Mouse (Mus musculus) heart, postnatal 0 days (tissue): ENCODE measurements around the gene Cabp4. TPM values are rescaled to one million over a fixed set of nuclear protein-coding genes. Genes with fewer than 3 reads are reported as not detected.

Experiments
- ATAC-seq: fragments of 200-750 bp; cut with Nextera tagmentation; 2 replicates; pipeline ENCODE4 v1.8.0; 2017; ENCODE audit warnings: low read depth, moderate number of reproducible peaks, moderate library complexity; ENCODE audit not compliant: insufficient read depth
- DNase-seq: peaks from one replicate; pipeline ENCODE4 v3.0.0-alpha.2; 2016; ENCODE audit warnings: low spot score
- H3K27ac ChIP-seq: fragments of 300-500 bp; sonication (generic); 2 replicates; pipeline ENCODE4 v1.5.1; 2014; ENCODE audit warnings: low read depth, mild to moderate bottlenecking
- H3K27me3 ChIP-seq: fragments of 300-500 bp; sonication (generic); 2 replicates; pipeline ENCODE4 v1.6.1; 2014; ENCODE audit warnings: low read length, mixed read lengths; ENCODE audit not compliant: control insufficient read depth, insufficient read depth
- H3K36me3 ChIP-seq: fragments of 300-500 bp; sonication (generic); replicated peaks from 2 replicates; pipeline ENCODE4 v1.6.1; 2014; ENCODE audit warnings: low read length, mixed read lengths; ENCODE audit not compliant: control insufficient read depth, insufficient read depth
- H3K4me1 ChIP-seq: fragments of 300-500 bp; sonication (generic); 2 replicates; pipeline ENCODE4 v1.6.1; 2014; ENCODE audit warnings: antibody characterized with exemption; ENCODE audit not compliant: control insufficient read depth, insufficient read depth
- H3K4me2 ChIP-seq: fragments of 300-500 bp; sonication (generic); 2 replicates; pipeline ENCODE4 v1.6.1; 2014; ENCODE audit warnings: low read depth, mild to moderate bottlenecking, low read length, moderate library complexity
- H3K4me3 ChIP-seq: fragments of 300-500 bp; sonication (generic); 2 replicates; pipeline ENCODE4 v1.5.1; 2014; ENCODE audit warnings: low read depth, low read length
- H3K9ac ChIP-seq: fragments of 300-500 bp; sonication (generic); replicated peaks from 2 replicates; pipeline ENCODE4 v1.6.1; 2014; ENCODE audit warnings: low read depth, low read length, mixed read lengths
- H3K9me3 ChIP-seq: fragments of 300-500 bp; sonication (generic); replicated peaks from 2 replicates; pipeline ENCODE4 v1.6.1; 2016; ENCODE audit warnings: low read length; ENCODE audit not compliant: control insufficient read depth
- CTCF ChIP-seq: IDR thresholded peaks from 2 replicates; pipeline ENCODE4 v1.5.1; 2016; ENCODE audit warnings: antibody characterized with exemption, control low read depth, low read depth
- EP300 ChIP-seq: IDR thresholded peaks from 2 replicates; pipeline ENCODE4 v1.6.1; 2016; ENCODE audit warnings: antibody characterized with exemption, low read depth
- WGBS: fragments of 180-500 bp; shearing (Covaris S2); extraction: QIAGEN DNeasy Blood & Tissue Kit; methylation state at CpG from one replicate; pipeline ENCODE4 v1.1.7; 2014; 5-methylcytosine and 5-hydroxymethylcytosine counted together
- polyA plus RNA-seq: library from polyadenylated mRNA; unstranded; fragments of >200 nt; fragmentation: Nextera tagmentation; extraction: Ambion mirVana; gene quantifications from 2 replicates; pipeline ENCODE4 v1.2.1, GENCODE M21; 2015
- total RNA-seq: library from RNA; depleted of rRNA; stranded (reverse); fragments of >200 nt; gene quantifications from 2 replicates; pipeline ENCODE4 v1.2.3, GENCODE M21; 2014; ENCODE audit warnings: low replicate concordance

Cabp4 gene
- total and polyA plus RNA-seq, 2 experiments from 2014 or later: 0.11 TPM; not detected in 1

DNA sequence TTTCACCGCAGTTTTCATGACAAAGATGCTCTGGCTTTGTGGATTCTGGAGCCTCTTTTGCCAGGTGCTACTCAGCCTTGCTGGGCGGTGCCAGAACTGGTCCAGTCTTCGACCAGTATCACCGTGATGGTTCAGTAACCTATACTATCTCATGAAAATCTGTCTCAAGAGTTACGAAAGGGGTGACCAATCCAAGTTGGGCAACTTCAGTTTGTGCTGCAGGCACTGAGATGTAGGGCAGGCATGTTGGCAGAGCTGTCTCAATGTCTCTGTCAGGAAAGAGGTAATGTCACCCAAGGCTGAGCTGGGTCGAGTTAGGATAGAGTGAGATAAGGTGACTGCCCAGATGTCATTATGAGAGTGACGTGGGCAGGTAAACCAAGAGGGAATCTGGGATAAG lies 36.6 kb upstream of the Cabp4 start:
- no peak overlapping the region for H3K9ac ChIP-seq
- H3K27me3 ChIP-seq: no peaks in the 10 kb centered on the region
- 75% methylated on average over 7 of the region's 7 CpGs for WGBS
- no peak overlapping the region for H3K4me3 ChIP-seq
- no peak overlapping the region for H3K4me2 ChIP-seq
- TF ChIP-seq EP300 (no peak), CTCF (no peak)
- no peaks in the 10 kb centered on the region for H3K9me3 ChIP-seq
- H3K36me3 ChIP-seq: no peaks in the 10 kb centered on the region
- H3K27ac ChIP-seq: no peak overlapping the region
- ATAC-seq (no peak), DNase-seq (no peak)
- peaks cover 16% of the 10 kb centered on the region for H3K4me1 ChIP-seq

DNA sequence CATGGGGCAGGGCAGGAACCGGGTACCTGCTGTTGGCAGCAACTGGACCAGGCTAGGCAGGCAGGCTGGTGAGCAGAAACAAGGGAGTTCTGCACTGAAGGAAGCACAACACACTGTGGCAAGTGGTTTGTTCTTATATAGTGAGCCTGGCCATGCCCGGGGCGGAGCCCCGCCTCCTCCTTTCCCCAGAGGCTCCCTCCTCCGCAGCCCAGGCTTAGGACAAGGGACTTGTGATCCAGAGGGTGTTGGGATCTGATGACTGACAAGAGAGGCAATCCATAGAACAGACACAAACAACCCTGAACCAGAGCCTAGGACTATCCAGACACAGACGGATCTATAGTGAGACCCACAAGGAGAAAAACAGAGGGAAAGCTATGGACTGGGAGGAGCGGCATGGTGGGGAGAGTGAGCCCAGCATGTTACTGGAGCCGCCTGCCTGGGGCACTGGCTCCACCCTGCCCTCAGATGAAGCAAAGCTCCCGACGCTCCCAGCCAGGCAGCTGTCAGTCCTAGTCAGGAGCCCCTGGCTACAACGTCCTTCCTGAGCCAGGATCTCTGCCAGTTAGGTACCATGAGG lies 31.6 kb upstream of the Cabp4 start, which contains the start of gene Carns1:
Gene Carns1, minus strand, starts transcription at position 112 of the 580 bp plus-strand sequence.
- Histone ChIP-seq H3K4me2 (peak within 1 kb of the TSS; percentile 57), H3K4me1 (peaks cover 40% of the 10 kb centered on the region), H3K27me3 (no peaks in the 10 kb centered on the region), H3K9me3 (no peaks in the 10 kb centered on the region), H3K9ac (peak within 1 kb of the TSS; percentile 51), H3K36me3 (no peaks in the 10 kb centered on the region), H3K4me3 (peak within 1 kb of the TSS; percentile 33), H3K27ac (peak within 1 kb of the TSS; percentile 86)
- WGBS: 6% methylated on average over 11 of the region's 11 CpGs
- peak; percentile 70 for DNase-seq
- peak; percentile 67 for ATAC-seq
- TF ChIP-seq EP300: no peak
- TF ChIP-seq CTCF: no peak

DNA sequence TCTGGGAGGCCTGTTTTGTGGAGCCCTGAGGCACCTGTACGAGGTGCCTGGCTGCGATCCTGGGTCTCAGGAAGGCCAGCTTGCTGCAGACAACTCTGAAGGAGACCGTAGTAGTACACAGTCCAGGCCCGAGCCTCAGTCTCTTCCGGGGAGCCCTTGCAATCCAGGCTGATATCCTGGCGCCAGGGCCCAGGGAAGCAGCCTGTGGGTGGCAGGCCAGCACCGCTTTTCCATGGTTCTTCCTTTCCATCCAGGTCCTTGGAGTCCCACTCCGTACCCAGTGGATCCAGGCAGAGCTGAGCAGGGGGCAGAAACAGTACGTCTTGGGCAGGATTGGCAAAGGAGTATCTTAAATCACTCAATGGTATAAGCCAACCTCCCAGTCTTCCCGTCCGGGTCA lies 29.1 kb upstream of the Cabp4 start:
- Histone ChIP-seq H3K4me3 (no peak overlapping the region), H3K9me3 (no peaks in the 10 kb centered on the region), H3K36me3 (no peaks in the 10 kb centered on the region), H3K4me1 (peaks cover 48% of the 10 kb centered on the region), H3K27ac (peak overlapping the region; percentile 92), H3K4me2 (no peak overlapping the region), H3K27me3 (no peaks in the 10 kb centered on the region), H3K9ac (no peak overlapping the region)
- ATAC-seq: no peak
- TF ChIP-seq EP300 (no peak), CTCF (peak; percentile 34)
- WGBS: 60% methylated on average over 11 of the region's 11 CpGs
- DNase-seq: no peak

DNA sequence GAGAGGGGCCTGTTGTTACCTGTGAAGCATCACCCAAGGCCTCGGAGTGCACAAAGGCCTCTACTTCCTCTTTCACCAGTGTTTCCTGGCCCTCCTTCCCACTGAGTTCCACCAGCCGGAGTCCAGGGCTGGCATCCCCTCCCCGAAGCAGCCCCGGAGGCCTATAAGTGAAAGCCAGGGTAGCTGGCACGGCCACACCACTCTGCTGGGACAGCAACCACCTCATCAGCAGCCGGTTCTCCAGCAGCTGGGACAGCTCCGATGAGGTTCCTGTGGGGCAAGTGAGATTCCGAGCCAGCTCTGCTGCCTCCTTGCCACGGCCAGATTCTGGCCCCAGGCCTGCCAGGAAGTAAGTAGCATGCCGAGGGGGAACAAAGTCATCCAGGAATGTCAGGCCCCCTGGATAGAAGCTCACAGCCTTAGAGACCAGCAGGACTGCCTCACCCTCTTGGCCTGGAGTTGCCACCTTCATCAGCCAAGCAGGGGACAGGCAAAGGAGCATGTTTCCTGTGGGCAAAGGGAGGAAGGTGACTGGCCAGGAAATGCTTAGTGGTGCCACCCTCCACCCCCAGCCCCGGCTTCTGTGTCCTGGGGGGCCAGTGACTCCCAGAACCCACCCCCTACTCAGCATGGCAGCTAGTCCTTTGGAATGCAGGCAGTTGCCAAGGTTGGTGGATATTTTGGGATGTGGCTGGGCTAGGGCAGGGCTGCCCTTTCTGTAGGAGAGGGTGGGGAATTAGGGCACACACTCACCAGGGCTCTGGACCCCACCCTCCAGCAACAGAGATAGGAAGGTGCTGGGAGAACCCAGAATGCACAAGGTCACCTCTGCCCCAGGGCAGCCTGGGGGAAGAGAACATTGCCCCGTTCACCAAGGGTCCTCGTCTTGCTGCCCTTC lies 27.8 kb upstream of the Cabp4 start:
- Histone ChIP-seq H3K4me1 (peaks cover 51% of the 10 kb centered on the region), H3K4me2 (peak overlapping the region; percentile 38), H3K36me3 (no peaks in the 10 kb centered on the region), H3K9me3 (no peaks in the 10 kb centered on the region), H3K27ac (peak overlapping the region; percentile 92), H3K27me3 (no peaks in the 10 kb centered on the region), H3K4me3 (peak overlapping the region; percentile 1; the same call in 1 of the 2 replicates), H3K9ac (peak overlapping the region; percentile 18)
- DNase-seq (peak; percentile 82), ATAC-seq (peak; percentile 57)
- TF ChIP-seq CTCF (no peak), EP300 (0 out of 2 replicates have a peak, but pooled peaks have one; percentile 16)
- WGBS: 14% methylated on average over 13 of the region's 13 CpGs

DNA sequence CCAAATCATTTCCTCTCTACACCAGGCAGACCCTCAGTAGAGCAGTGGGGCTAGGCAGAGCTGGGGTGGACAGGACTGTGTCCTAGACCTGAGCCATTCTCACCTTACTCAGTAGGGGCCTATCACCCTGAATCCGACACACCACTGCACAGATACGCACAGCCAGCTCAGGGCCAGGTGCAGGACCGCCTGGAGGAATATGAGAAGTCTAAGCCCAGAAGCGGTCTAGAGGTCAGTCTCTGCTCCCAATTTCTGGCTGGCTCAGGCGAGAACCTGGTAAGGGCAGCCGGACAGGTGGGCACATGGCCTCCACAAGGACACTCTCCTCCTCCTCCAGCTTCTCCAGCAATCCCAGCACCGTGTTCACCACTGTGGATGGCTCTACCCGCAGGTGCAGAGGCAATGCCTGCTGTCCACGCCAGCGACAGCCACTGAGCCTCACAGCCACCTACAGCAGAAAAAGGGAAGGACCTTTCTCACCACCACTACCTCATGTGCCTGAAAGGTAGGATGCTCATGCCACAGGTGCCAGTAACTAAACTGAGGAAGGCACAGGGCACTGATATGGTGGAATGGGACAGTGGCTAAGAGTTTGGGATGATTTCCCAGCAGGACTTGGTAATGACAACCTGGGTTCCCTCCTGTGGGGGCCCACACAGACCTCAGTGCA lies 27.0 kb upstream of the Cabp4 start:
- TF ChIP-seq EP300: no peak

More for the DNA sequence above, 27.0 kb upstream of the Cabp4 start:
- peak overlapping the region; percentile 68; the same call in 1 of the 2 replicates for H3K9ac ChIP-seq
- ATAC-seq (no peak), DNase-seq (no peak)
- H3K9me3 ChIP-seq: no peaks in the 10 kb centered on the region
- no peaks in the 10 kb centered on the region for H3K27me3 ChIP-seq
- H3K4me3 ChIP-seq: no peak overlapping the region; the same call in 1 of the 2 replicates
- peaks cover 47% of the 10 kb centered on the region for H3K4me1 ChIP-seq
- WGBS: 89% methylated on average over 10 of the region's 10 CpGs
- peak overlapping the region; percentile 92 for H3K27ac ChIP-seq
- peak overlapping the region; percentile 38 for H3K4me2 ChIP-seq
- 0 out of 2 replicates have a peak, but pooled peaks cover 3% of the 10 kb centered on the region for H3K36me3 ChIP-seq
